ENCODE assay signal across 8 mouse cellular contexts in the genomic region with DNA sequence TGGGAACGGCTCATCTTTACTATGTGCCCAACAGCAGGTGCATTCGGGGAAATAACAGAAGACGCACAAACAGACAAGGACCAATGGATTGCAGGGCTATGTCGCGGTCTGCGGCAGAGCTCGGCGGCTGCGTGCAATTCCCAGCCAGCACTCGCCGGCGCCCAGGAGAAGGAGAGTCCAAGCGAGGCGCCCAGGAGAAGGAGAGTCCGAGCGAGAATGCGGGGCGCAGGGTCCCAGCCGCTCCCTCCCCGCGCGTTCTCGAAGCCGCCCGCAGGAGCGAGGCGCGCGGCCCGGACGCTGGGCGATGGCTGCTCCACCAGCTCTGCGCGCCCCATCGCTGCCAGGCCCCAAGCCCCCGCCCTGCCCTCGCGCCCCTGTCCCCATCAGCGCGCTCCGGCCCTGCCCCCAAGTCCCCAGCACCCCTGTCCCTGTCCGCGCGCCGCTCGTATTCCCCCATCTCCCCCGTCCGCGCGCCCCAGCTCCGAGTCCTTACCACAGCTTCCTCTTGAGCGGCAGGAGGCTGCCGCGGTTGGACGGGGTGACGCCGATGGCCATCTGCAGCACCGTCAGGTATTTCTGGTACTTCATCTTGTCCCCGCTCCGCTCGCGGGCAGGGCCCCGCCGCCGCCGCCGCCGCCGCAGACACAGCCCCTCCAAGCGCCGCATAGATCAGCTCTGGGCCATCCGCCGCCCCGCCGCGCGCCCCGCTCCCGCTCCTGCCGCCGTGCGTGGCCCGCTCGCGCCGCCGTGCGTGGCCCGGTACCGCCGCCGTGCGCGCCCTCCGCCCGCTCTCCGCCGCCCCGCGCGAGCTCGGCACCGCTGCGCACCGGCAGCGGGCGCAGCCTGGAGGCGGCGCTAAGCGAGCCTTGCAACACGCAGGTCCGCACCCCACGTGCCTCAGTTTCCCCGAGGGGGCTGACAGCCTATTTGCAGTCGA. TPM values are rescaled to one million over a fixed set of nuclear protein-coding genes. Genes with fewer than 3 reads are reported as not detected.
A peak's percentile ranks its signal among the peaks of the same experiment; 100 is the strongest.
DNase-seq lines count a peak whose midpoint lies in the region; ATAC-seq and TF ChIP-seq lines count a peak whose summit lies in the region.

A gene (minus strand): TSS at position 711 of the 937 bp plus-strand sequence.

- H3K4me1 ChIP-seq in E14TG2a.4 (replicated peaks; ENCODE audit: low read depth, low read length) = peaks cover 4% of the 10 kb centered on the region; the same call in 1 of the 2 replicates
- H3K4me1 ChIP-seq in embryonic facial prominence, embryonic 12.5 days = no peaks in the 10 kb centered on the region

- DNase-seq in adrenal gland, postnatal 10 days = peak; percentile 16
- DNase-seq in heart, adult 8-10 months (ENCODE audit: low spot score) = no peak
- peak in 1 of 2 experiments; percentile 69 for DNase-seq in layer of hippocampus, adult 2 months (ENCODE audit: low spot score in 2 of 2)
- peak; percentile 3 for DNase-seq in lung, postnatal 10 days
- peak; percentile 49 to 56 for DNase-seq in right cerebral cortex, postnatal 36 days (ENCODE audit: low spot score in 2 of 2)
- DNase-seq in spleen, postnatal 36 days (ENCODE audit: low spot score in 2 of 2) = no peak

- WGBS in embryonic facial prominence, embryonic 12.5 days = under 1% methylated on average over 110 of the region's 115 CpGs

- peak within 1 kb of the TSS; percentile 55 for H3K9ac ChIP-seq in embryonic facial prominence, embryonic 12.5 days

- no peak within 1 kb of the TSS for H3K27ac ChIP-seq in embryonic facial prominence, embryonic 12.5 days
- peak within 1 kb of the TSS; percentile 95 for H3K27ac ChIP-seq in layer of hippocampus, adult 2 months

- H3K9me3 ChIP-seq in E14TG2a.4 (ENCODE audit: low read length) = no peaks in the 10 kb centered on the region
- H3K9me3 ChIP-seq in embryonic facial prominence, embryonic 12.5 days = no peaks in the 10 kb centered on the region

- peak; percentile 39; the same call in 1 of the 2 replicates for ATAC-seq in embryonic facial prominence, embryonic 12.5 days (ENCODE audit: insufficient number of reproducible peaks, insufficient read depth, low FRiP score, low TSS enrichment)

- H3K4me2 ChIP-seq in embryonic facial prominence, embryonic 12.5 days (replicated peaks) = peak within 1 kb of the TSS; percentile 98

- no peaks in the 10 kb centered on the region for H3K36me3 ChIP-seq in E14TG2a.4 (ENCODE audit: insufficient read depth, low read length)
- H3K36me3 ChIP-seq in embryonic facial prominence, embryonic 12.5 days = no peaks in the 10 kb centered on the region

- H3K27me3 ChIP-seq in E14TG2a.4 (ENCODE audit: insufficient read depth, low read length) = peaks cover 56% of the 10 kb centered on the region
- peaks cover 43% of the 10 kb centered on the region for H3K27me3 ChIP-seq in embryonic facial prominence, embryonic 12.5 days

- no peak for TF ChIP-seq CTCF in E14TG2a.4 (conservative IDR thresholded peaks at IDR 0.05; ENCODE audit: low read length)
- peak; percentile 60 for TF ChIP-seq CTCF in layer of hippocampus, adult 2 months (conservative IDR thresholded peaks at IDR 0.05)

- H3K4me3 ChIP-seq in E14TG2a.4 (replicated peaks; ENCODE audit: low read length) = peak within 1 kb of the TSS; percentile 85
- H3K4me3 ChIP-seq in embryonic facial prominence, embryonic 12.5 days = peak within 1 kb of the TSS; percentile 61
- H3K4me3 ChIP-seq in layer of hippocampus, adult 2 months = peak within 1 kb of the TSS; percentile 79

RNA-seq across cellular contexts. Expression of the gene that starts here (rescaled TPM):
- total RNA-seq in adrenal gland, postnatal 10 days (2021) = 100 to 1,000 TPM in 1 of 2 experiments, 10 to 100 TPM in 1; 97.0 to 117 TPM
- polyA plus RNA-seq in embryonic facial prominence, embryonic 12.5 days (2016; fragmentation: Nextera tagmentation; extraction: Ambion mirVana) = 23.1 and 27.6 TPM in 2 replicates
- 100 to 1,000 TPM in 1 of 4 experiments, 10 to 100 TPM in 3; 82.4 to 101 (median 95.7) TPM for total RNA-seq in heart, adult 8-10 months (2022)
- 100 to 1,000 TPM; 141 to 174 TPM for total RNA-seq in layer of hippocampus, adult 2 months (2021)

Comparison
In these comparisons a context has a peak if more than half of its experiments do, and no peak if none do; other contexts are left out.
1. DNase-seq: peak in adrenal gland, postnatal 10 days (single experiment), lung, postnatal 10 days (single experiment) and right cerebral cortex, postnatal 36 days (2 of 2); none in heart, adult 8-10 months (single experiment) and spleen, postnatal 36 days (0 of 2).
2. Peak in every context shown above with its lines, with median percentiles within 50 percentile points of each other: H3K4me3 ChIP-seq.